Mouse (Mus musculus): ENCODE measurements around the gene Nup93. TPM values are rescaled to one million over a fixed set of nuclear protein-coding genes. Genes with fewer than 3 reads are reported as not detected.
A peak's percentile ranks its signal among the peaks of the same experiment; 100 is the strongest.
"Not testable (repeated sequence)": the region's sequence is repeated elsewhere in the genome, so short reads cannot be mapped to it uniquely, and the experiment has no call there.

The Nup93 gene
- 1 to 10 TPM; 8.7 to 9.7 TPM for total RNA-seq (2021)
- long read RNA-seq, experiment 1, transcript Nup93-201 (22 exons, 2,707 nt), result major isoform, 6 of 8 reads
- long read RNA-seq, experiment 1, partial matches to known transcripts, result 0 of 8 reads
- long read RNA-seq, experiment 1, other reads (novel, unspliced or antisense), result 2 of 8 reads
- long read RNA-seq, experiment 2, transcript Nup93-201 (22 exons, 2,707 nt), result major isoform, 13 of 16 reads
- long read RNA-seq, experiment 2, partial matches to known transcripts, result 1 of 16 reads
- long read RNA-seq, experiment 2, other reads (novel, unspliced or antisense), result 2 of 16 reads

- intact Hi-C loops (cut with DNase I), result loop anchor here (5.0 kb wide), 1 partner anchor 58 kb away; no protein-coding TSS in a partner anchor
Observed at GRCm38 (mm10) chr8:94214252-94215173, at the start of gene Nup93. Gene Nup93 (plus strand): TSS chr8:94214564.

GRCm38 (mm10) chr8:94165772-94166171 lies 48.6 kb upstream of the Nup93 start:
- DNase-seq, result not testable (repeated sequence)
- intact Hi-C loops (cut with DNase I), result loop anchor here (2.0 kb wide), 1 partner anchor 31 kb away; no protein-coding TSS in a partner anchor

More at GRCm38 (mm10) chr8:94214252-94215173, at the start of gene Nup93:
- DNase-seq, result peak; percentile 97 to 98

- intact Hi-C loops (cut with DNase I), result loop anchor here (2.0 kb wide), 1 partner anchor 30 kb away; no protein-coding TSS in a partner anchor
- peak; percentile 85 to 89 for DNase-seq
Observed at GRCm38 (mm10) chr8:94167244-94167643, 47.1 kb upstream of the Nup93 start.

DNA sequence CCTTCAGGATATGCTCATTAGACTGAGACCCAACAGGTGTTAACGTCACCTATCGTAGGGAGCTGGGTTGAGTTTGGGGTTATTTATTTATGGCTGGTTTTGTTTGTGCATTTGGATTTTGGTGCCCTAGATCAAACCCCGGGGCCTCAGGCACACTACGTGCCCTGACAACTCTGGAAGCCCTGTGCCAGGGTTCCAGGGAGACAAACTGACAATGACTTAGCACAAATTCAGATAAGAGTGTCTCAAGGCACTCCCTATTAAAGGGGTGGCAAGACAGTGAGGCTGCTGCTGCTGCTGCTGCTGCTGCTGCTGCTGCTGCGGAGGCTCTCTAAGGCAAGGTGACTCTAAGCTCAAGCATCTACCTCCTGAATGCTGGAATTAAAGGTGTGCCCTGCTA lies 44.8 kb upstream of the Nup93 start:
- intact Hi-C loops (cut with DNase I), result loop anchor here (2.0 kb wide), 1 partner anchor 13 kb away; no protein-coding TSS in a partner anchor
- no peak for DNase-seq

DNA sequence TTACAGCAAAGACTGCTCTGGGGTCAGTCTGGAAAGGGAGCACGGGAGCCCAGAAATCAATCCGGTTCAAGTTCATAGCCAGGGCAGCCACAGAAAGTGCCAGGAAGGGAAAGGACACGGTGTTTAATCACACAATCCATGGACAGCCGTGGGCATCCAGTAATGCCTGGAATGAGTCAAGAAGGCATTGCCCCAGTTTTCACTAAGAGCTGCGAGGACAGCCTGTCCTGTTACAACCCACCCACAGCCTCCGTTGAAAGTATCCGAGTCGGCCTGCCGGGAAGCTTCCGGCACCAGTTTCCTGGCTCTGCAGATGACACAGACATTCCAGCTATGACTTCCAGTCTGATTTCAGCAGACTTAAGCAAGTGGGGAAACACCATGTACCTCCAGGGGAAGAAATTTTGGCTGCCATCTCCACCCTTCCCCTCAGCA lies 43.0 kb upstream of the Nup93 start:
- intact Hi-C loops (cut with DNase I), result no loop called here
- DNase-seq, result peak; percentile 52 to 72

DNA sequence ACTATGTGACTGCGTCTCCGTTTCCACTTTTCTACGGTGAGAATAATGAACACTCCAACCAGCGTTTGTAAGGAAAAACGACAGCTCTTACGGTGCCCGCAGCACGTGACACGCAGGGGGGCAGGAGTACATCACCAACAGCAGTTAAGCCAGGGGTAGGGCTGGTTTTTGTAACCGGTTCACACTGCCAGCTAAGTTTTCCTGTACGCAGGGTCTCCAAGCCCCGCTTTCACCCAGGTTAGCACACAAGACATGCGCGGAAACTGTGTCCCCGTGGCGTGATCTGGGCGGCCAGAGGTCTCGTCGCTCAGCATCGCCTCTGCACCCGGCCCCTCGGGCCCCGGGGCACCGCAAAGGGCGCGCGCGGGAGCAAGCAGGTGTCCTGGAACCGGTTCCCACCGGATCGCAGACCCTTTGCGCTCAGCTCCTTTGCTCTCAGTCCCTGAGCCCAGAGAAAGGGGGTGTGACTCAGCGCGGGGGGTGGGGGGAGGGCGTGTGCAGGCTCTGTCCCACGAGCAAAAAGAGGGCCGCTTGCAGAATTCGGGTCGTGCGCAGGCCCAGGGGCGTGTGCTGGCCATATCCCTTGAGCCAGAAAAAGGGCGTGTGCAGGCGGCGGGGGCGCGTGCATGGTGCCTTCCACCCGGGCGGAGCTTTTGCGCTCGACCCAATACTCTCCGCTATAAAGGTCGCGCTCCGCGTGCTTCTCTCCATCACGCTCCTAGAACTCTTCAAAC lies 42.1 kb upstream of the Nup93 start, which contains the start of gene Mt2:
Gene Mt2 (plus strand): TSS at position 590 of the 734 bp plus-strand sequence.
- peak; percentile 65 to 80 for DNase-seq
- intact Hi-C loops (cut with DNase I), result no loop called here

GRCm38 (mm10) chr8:94172809-94173732 lies 41.3 kb upstream of the Nup93 start:
- intact Hi-C loops (cut with DNase I), result no loop called here
- no peak for DNase-seq

- DNase-seq, result no peak
- intact Hi-C loops (cut with DNase I), result no loop called here
Observed at GRCm38 (mm10) chr8:94173848-94174403, 40.4 kb upstream of the Nup93 start.

DNA sequence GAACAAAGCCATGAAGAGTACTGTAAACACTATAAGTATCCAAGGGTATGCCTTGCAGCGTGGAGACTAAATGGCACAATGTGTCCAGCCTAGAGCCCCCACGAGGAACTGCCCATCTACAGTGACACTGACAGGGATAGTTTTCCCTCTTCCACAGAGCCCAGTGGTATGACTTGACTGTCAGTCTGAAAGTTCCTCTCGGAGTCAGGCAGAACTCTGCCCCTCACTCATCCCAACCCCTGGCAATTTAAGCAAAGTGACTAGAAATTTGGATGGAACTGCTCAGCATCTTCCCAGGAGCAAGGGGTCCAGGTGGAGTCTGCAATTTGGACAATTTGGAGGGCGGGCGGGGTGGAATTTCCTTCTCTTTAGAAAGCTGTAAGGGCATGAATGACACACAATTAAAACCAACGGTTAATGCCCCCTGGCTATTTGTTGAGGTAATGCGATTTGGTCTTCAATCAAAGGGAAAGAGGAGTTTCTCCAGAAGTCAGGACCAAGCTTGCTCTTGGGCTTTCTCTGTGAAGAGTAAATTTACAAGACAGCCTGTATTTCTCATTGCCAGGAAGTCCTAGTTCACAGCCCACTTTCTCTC lies 39.6 kb upstream of the Nup93 start:
- DNase-seq, result no peak
- intact Hi-C loops (cut with DNase I), result no loop called here

GRCm38 (mm10) chr8:94177716-94178390 lies 36.5 kb upstream of the Nup93 start:
- intact Hi-C loops (cut with DNase I), result no loop called here
- no peak for DNase-seq

- intact Hi-C loops (cut with DNase I), result no loop called here
Observed at GRCm38 (mm10) chr8:94178857-94179712, 35.3 kb upstream of the Nup93 start, which contains the start of gene Mt1. Gene Mt1 (plus strand): TSS chr8:94179082.

DNA sequence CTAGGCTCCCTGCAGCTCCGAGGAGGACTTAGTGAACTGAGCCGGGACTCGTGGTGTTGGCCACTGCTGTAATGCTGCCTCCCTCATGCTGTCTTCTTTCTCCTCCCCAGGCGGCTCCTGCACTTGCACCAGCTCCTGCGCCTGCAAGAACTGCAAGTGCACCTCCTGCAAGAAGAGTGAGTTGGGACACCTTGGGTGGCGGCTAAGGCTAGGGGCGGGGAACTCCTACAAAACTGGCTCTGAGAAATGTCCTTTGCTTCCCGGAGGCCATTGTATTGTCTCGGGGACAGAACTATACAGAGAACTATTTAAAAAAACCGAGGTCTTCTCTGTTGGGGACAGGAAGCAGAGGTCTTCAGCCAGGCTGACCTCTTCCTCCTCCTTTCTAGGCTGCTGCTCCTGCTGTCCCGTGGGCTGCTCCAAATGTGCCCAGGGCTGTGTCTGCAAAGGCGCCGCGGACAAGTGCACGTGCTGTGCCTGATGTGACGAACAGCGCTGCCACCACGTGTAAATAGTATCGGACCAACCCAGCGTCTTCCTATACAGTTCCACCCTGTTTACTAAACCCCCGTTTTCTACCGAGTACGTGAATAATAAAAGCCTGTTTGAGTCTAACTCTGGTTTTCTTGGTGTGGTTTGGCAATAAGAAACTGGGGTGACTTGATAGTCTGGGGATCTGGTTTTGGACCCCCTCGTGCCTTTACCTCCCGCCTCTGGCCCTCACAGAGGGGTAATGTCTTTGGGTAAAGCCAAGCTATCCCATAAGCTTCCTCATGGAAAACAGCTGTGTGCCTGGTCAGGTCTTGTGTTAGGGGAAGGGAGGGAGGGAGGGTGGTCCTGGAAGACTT lies 34.4 kb upstream of the Nup93 start:
- intact Hi-C loops (cut with DNase I), result no loop called here
- DNase-seq, result no peak

More at GRCm38 (mm10) chr8:94178857-94179712, 35.3 kb upstream of the Nup93 start, which contains the start of gene Mt1:
- DNase-seq, result peak; percentile 82 to 92

DNA sequence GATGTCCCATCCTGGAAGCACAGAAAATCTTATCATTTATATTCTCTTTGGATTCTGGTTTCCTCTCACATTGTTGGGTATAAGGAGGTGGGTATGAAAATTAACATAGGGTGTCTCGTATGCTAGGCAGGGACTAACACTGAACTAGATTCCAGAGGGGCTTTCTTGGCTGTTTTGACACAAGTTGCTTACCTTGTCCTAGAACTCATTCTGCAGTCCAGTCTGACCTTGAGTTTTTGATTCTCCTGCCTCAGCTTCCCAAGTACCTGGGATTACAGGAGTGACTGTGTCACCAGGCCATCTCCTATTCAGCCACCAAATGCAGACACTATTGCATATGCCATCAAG lies 33.8 kb upstream of the Nup93 start:
- DNase-seq, result no peak

DNA sequence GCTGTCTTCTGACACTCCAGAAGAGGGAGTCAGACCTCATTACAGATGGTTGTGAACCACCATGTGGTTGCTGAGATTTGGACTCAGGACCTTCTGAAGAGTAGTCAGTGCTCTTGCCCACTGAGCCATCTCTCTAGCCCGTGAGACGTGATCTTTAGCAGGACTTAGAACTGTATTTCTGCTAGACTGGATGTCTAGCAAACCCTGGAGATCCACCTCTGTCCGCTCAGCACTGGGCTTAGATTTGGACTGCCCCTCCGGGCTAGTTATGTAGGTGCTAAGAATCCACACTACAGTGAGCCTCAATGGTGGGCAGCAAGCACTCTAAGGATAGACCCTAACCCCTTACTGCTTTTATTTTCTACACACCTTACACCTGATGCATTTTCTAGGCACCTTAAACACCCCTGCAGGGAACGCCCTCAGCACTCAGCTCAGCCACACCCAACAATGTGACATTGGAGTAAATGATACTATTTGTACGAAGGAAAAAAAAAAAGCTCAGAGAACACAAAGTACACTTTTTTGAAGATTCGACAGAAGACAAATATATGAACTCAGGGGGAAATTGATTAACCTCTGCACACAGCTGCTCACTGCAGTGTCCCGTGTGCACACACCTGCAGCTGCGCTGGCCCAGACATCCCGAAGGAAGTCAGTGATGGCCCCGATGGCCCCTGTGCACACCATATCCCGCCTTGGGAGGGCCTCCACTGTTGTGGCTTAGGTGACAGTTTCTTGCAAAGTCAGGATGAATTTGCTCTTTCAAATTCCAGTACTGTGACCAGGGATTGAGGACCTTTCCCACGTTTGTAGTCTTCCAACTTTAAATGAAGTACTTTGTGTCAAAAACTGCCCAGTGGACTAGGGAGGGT lies 32.1 kb upstream of the Nup93 start:
- intact Hi-C loops (cut with DNase I), result loop anchor here (2.0 kb wide), 1 partner anchor 13 kb away; no protein-coding TSS in a partner anchor
- no peak for DNase-seq

More for the DNA sequence above, 33.8 kb upstream of the Nup93 start:
- intact Hi-C loops (cut with DNase I), result no loop called here

DNA sequence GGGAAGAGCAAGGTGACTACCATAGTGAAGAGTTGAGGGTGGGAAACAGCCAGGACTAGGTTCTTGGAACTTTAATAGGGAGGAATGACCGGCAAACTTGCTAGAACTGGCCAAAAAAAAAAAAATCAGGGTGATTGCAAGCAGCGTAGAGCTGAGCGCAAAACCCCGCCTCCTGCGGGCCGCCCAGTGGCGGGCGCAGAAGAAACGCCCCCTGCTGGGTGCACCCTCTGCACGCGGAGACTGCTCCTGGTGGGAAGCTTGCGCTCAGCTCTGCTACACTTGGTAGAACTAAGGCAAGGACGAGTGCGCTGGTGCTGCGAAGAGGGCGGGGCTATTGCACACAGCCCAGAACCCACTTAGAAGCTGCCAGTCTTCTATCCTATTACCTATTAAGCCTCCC lies 31.2 kb upstream of the Nup93 start:
- intact Hi-C loops (cut with DNase I), result loop anchor here (2.0 kb wide), 1 partner anchor 14 kb away; no protein-coding TSS in a partner anchor
- DNase-seq, result peak; percentile 58 to 71

Measured in gastrocnemius, postnatal 36 days (tissue).